Mouse (Mus musculus) left cerebral cortex, postnatal 10 days (tissue): Measurements from ENCODE around the gene Prep. TPM values are rescaled to one million over a fixed set of nuclear protein-coding genes. Genes with fewer than 3 reads are reported as not detected.
A peak's percentile ranks its signal among the peaks of the same experiment; 100 is the strongest.

ENCODE experiments used
- DNase-seq, 2 experiments: peaks; one replicate each; pipeline ENCODE4 v3.0.0; 2021 to 2022; ENCODE audit warnings: low spot score in 2 of 2, mixed read lengths in 1 of 2; ENCODE audit errors: extremely low spot score in 1 of 2
- intact Hi-C: fragments of 180-260 bp; cut with DNase I; formaldehyde crosslinking; loops from one replicate; pipeline ENCODE4 v1.15.1; 2025
- total RNA-seq, 2 experiments: library from RNA; stranded (reverse); gene quantifications; 2 replicates each; pipeline ENCODE4 v1.2.3; 2021

Gene Prep
- total RNA-seq: 10 to 100 TPM; 19.3 to 20.5 TPM

GRCm38 (mm10) chr10:45066931-45067308 is at the start of gene Prep:
TSS of gene Prep (plus strand) at chr10:45067203.
- intact Hi-C loops: no loop called here
- DNase-seq: peak; percentile 84 to 97

GRCm38 (mm10) chr10:45017352-45017751 is 49.7 kb upstream of the Prep start:
- DNase-seq: no peak
- intact Hi-C loops: no loop called here

GRCm38 (mm10) chr10:45017851-45018250 is 49.2 kb upstream of the Prep start:
- no peak for DNase-seq
- intact Hi-C loops: no loop called here

GRCm38 (mm10) chr10:45019418-45019817 is 47.6 kb upstream of the Prep start:
- intact Hi-C loops: no loop called here
- DNase-seq: no peak

- intact Hi-C loops: no loop called here
- no peak for DNase-seq
These were observed 47.2 kb upstream of the Prep start for GRCm38 (mm10) chr10:45019849-45020248.

- no peak for DNase-seq
- intact Hi-C loops: no loop called here
These were observed 46.7 kb upstream of the Prep start for GRCm38 (mm10) chr10:45020291-45020690.

- intact Hi-C loops: no loop called here
- DNase-seq: no peak
These were observed 41.8 kb upstream of the Prep start for GRCm38 (mm10) chr10:45025184-45025583.

- intact Hi-C loops: no loop called here
- DNase-seq: no peak
These were observed 40.1 kb upstream of the Prep start for GRCm38 (mm10) chr10:45026935-45027334.

GRCm38 (mm10) chr10:45045268-45045928 is 21.6 kb upstream of the Prep start:
- peak; percentile 73 to 82 for DNase-seq
- intact Hi-C loops: loop anchor here (1.0 kb wide), 1 partner anchor 753 kb away; no protein-coding TSS in a partner anchor

- DNase-seq: no peak
These were observed 18.8 kb upstream of the Prep start for GRCm38 (mm10) chr10:45048158-45048557.

GRCm38 (mm10) chr10:45048622-45049021 is 18.4 kb upstream of the Prep start:
- intact Hi-C loops: no loop called here
- peak in 1 of 2 experiments; percentile 76 for DNase-seq

More at GRCm38 (mm10) chr10:45048158-45048557, 18.8 kb upstream of the Prep start:
- intact Hi-C loops: no loop called here

- peak in 1 of 2 experiments; percentile 79 for DNase-seq
- intact Hi-C loops: no loop called here
These were observed 15.8 kb upstream of the Prep start for GRCm38 (mm10) chr10:45051125-45051744.

GRCm38 (mm10) chr10:45058361-45058760 is 8.6 kb upstream of the Prep start:
- DNase-seq: no peak
- intact Hi-C loops: no loop called here

GRCm38 (mm10) chr10:45060841-45061240 is 6.2 kb upstream of the Prep start:
- no peak for DNase-seq
- intact Hi-C loops: no loop called here

GRCm38 (mm10) chr10:45066131-45066930 is 672 bp upstream of the Prep start:
- DNase-seq: no peak
- intact Hi-C loops: no loop called here

- intact Hi-C loops: no loop called here
These were observed 478 bp downstream of the Prep start for GRCm38 (mm10) chr10:45067436-45067925.

GRCm38 (mm10) chr10:45069557-45069956 is 2.6 kb downstream of the Prep start:
- intact Hi-C loops: no loop called here

More at GRCm38 (mm10) chr10:45067436-45067925, 478 bp downstream of the Prep start:
- peak in 1 of 2 experiments; percentile 24 for DNase-seq

GRCm38 (mm10) chr10:45070362-45070761 is 3.4 kb downstream of the Prep start:
- intact Hi-C loops: no loop called here
- no peak for DNase-seq

More at GRCm38 (mm10) chr10:45069557-45069956, 2.6 kb downstream of the Prep start:
- no peak for DNase-seq
